1 mouse cellular context compared by ENCODE assay signal in genomic region chr11:72240062-72240860, GRCm38 (mm10).
TF ChIP-seq lines count a peak whose summit lies in the region.

No protein-coding gene starts in this region.

TF ChIP-seq in CH12.LX, 34 proteins besides CTCF, POLR2A, EP300 and RAD21:
- TF ChIP-seq KAT2A (IDR thresholded peaks at IDR 0.05; ENCODE audit: insufficient replicate concordance, low read length) (no peak), IRF4 (IDR thresholded peaks at IDR 0.05; ENCODE audit: low read depth, low read length) (peak; percentile 91), ETS1 (conservative IDR thresholded peaks at IDR 0.05; ENCODE audit: low read depth, low read length) (peak; percentile 64), PAX5 (IDR thresholded peaks at IDR 0.05; ENCODE audit: low read length) (no peak), UBTF (IDR thresholded peaks at IDR 0.05; ENCODE audit: low read depth, low read length) (no peak), TCF12 (IDR thresholded peaks at IDR 0.05; ENCODE audit: low read depth, low read length) (no peak; the same call in 1 of the 2 replicates), JUND (conservative IDR thresholded peaks at IDR 0.05; ENCODE audit: low read depth, low read length) (peak; percentile 41; the same call in 1 of the 2 replicates)
